Mouse (Mus musculus): ENCODE data around the gene Dmrtb1.
A peak's percentile ranks its signal among the peaks of the same experiment; 100 is the strongest.

Dmrtb1 gene

DNA sequence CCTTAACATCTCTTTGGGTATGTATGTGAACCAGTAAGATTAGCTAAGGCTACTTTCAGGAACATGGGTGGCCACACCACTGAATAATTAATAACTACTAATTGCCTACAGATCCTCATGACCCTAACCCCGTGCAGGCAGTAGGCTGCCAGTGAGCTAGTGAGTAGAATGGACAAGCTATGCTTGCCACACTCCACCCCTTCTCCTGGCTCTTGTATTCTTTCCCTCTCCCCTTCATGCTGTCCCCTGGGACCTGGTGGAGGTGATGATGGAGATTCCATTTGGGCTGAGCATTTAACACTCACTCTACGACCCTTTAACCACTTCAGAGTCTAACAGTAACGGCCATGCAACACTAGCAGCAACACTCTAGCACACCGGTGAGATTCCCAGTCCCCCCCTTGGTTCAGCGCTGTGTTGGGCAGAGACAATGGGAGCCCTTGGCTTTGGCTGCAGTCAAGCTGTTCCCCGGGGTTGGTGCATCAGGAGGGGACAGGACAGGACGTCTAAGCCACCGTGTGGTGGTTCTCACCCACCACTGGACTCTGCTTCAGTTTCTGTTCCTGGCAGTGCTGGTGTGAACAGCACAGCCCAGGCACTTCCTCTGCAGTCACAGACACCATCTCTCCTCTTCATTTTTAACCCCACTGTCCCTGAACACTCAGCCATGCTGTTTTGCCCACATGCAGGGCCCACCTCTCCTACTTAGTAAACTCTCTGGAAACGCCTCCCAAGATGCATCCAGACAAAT is 2.8 kb downstream of the Dmrtb1 start:
- no peak for DNase-seq (ENCODE audit: low read depth)

DNA sequence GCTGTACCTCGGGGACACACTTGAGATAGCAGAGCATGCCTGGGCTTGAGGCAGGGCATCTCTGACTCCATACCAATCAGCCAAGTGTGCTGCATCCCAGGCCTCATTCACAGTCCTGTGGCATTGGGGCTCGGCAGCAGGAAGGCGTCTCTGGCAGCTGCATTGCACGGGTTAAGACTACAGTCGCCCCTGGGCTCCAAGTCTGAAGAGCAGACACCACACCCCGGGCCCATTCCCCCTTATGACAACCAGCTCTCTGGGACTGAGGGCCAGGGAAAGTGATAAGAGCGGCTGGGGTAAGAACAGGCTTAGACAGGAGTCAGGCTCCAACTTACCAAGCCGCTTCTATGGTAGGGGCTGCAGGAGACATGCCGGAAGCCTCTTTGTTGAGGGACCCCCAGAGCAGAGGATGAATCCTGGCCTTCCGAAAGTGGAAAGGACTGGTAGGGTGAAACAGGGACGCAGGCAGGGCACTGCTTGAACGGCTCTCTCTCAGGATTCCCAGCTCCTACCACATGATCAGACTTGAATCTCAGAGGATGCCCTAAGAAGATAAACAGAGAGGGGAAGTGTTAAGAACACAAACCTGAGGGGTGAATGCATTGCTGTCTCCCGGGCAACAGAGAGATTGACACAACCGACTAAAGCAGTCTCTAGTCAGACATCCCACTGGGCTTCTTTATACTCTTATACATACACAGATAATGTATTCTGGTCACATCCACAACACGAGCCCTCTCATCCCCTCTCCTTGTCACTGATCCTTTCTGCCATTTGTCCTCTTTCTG is 3.5 kb downstream of the Dmrtb1 start:
- no peak for DNase-seq (ENCODE audit: low read depth)

DNA sequence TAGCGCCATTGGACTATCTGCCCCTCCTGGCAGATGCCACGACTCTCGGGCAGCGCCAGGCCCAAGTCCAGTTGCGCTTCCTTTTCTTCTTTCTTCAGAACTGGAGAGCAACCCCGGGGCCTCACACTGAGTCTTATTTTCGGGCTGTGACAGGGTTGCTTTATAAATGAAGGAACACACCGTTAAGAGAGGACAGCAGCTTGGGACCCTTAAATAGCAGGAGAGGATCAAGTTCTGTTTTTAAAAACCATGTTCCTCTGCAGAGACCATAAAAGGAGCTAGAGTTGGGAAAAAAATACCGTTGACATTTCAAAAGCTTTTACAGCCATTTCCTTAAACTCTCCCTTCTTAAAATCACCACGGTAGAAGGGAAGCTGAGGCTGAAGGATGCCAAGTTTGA is 8.4 kb downstream of the Dmrtb1 start:
- no peak for DNase-seq (ENCODE audit: low read depth)

DNA sequence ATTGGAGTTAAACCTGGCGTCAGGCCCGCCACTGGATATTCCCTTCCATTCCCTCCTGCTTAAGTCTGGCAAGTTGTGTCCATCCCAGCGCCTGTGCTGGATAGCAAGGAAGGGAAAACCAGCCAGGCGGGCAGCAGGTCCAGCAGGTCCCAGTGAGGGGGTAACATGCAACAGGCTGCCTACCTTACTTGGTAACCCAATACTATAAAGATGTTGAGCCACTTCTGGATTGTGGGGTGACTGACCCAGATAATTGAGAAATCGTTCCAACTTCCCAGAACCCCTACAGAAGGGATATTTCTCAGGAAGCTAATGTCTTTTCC is 9.7 kb downstream of the Dmrtb1 start:
- DNase-seq (ENCODE audit: low read depth): no peak

DNA sequence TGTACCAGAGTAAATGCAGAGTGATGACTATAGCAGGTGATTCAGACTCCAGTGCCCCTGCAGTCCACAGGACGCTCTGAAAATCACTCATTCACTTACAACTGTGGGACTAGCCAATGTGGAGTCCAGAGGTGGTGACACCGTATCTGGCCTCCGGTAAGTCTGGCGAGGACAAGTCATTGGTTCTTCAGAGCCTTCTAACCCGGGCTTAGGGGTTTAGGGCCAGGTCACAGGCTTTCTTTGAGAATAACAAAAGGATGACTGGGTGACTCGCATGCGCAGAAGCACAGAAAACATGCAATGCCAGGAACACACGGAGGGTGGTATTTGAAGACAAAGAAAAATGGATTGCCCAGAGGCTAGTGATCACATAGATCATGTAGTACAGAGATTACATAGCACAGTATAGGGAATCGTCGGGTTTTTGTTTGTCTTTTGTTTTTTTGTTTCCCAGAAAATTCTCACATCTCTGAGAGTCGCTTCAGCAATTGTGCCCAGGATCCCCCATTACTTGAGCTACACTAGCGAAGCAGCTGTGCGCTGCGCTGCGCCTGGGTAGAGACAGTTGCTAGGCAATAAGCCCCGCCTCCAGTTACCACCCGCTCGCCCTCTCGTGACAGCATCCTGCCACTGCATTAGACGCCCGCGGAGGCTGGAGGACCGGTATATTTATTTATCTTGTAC is 10.2 kb downstream of the Dmrtb1 start:
- DNase-seq (ENCODE audit: low read depth): peak; percentile 27

DNA sequence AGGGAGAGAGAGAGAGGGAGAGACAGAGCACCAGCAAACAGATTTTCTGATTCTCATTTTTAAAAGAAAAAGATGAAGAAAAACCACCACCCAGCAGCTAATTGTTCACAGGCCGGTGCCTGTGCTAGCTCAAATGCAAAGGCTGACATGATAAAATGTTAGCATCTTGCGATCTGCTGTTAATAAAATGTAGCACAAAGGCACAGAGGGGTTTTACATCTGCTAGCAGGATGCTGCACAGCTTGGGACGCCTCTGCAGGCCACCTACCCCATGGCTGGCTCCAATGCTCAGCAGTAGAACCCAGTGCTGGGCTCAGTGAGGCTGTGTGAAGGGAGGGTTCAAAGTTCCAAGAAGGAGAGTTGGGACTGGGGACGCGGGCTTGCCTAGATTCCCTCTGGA is 13.3 kb downstream of the Dmrtb1 start:
- DNase-seq (ENCODE audit: low read depth): no peak

DNA sequence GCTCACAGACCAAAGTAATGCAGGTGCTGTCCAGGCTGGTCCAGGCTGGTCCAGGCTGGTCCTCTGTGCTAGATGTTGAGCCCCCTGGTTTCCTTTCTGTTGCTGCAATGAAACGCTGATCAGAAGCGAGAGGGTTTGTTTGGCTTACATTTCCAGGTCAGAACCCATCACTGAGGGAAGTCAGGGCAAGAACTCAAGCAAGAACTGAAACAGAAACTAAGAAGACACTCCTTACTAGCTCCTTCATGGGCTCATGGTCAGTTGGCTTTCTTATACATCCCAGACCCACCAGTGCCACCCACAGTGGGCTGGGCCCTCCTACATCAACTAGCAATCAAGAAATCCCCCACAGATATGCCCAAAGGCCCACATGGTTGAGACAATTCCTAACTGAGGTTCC is 15.5 kb downstream of the Dmrtb1 start:
- no peak for DNase-seq (ENCODE audit: low read depth)

DNA sequence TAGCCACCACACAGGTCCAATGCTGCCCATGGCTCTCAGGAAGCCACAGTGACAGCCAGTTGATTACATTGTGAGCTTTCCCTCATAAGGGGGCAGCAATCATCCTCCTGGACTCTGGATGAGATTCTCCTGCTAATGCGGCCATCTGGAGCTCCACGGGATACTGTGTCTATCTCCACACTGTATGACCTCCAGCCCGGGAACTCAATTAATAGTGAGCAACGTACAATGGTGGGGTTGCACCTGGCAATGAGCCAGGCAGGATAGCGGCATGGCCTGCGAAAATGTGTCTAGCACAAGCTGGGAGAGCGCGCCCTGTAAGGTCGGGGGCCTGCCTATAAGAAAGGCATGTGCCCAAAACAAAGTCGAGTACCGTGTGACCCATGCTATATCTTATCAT is 23.4 kb downstream of the Dmrtb1 start:
- DNase-seq (ENCODE audit: low read depth): no peak

DNA sequence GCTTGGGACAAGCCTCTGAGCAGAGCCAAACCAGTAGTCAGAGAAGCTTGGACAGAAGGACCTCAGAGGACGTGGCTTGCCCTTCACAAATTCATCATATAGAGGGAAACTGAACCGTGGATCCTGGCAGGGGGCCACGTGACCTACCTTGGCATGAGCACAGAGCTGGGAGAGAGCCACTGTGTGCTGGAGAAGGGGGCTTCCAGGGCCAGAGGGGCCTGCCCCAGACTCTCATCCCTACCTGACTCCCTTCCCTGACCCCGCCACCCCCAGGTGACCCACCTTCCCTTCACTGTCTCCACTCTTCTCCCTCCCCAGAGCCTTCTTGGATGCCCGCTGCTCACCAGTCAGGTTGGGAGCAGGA is 30.8 kb downstream of the Dmrtb1 start:
- no peak for DNase-seq (ENCODE audit: low read depth)

DNA sequence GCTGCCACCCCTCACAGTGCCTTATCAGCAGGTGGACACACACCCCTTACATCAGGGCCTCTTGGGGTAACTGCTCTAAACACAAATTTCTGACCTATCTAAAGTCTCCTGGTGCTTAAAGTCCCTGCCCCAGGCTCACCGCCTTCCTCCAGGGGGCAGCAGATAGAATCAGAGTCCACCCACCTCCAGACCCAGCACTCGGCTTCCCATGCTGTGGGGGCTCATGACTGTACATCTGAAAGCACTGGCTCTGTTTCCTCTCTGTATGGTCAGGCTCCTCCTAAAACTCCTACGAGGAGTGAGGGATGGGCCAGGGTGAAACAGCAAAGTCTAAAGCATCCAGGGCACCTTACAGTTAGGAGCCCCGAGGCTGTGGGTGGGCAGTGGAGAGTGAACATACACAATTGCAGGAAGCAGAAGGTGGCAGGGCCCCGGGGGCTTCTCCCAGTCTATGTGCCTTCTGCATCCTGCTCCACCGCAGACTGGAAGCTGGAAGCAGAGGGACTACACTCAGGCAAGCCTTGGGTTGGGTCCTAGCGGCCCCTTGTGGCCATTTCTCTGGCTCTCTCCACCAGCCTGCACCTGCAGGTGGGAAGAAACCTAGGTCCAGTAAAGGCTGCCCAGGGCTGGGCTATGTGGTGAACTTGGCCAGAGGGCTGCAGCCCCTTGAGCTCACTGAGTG is 31.3 kb downstream of the Dmrtb1 start:
- DNase-seq (ENCODE audit: low read depth): peak; percentile 58

DNA sequence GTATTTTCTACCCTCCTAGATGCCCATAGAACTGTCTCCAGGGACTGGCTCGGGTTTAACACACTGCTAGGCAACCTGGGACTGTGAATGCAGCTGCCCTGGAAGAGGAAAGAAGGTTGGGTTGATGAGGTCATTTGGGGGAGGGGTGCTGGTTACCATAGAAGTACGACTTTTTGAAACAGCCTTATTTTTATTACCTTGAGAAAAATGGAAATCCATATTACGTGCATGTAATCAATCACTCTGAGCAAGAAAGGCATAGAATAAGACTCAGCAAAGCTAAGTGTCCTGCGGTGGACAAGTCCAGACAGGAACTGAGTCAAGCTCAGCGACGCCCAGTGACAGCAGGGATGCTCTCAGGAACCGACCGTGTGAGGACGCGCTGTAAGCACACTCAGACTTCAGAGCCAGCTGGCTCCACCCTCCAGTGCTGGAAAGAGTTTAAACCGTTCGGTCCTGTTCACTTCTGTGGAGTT is 33.0 kb downstream of the Dmrtb1 start:
- no peak for DNase-seq (ENCODE audit: low read depth)

DNA sequence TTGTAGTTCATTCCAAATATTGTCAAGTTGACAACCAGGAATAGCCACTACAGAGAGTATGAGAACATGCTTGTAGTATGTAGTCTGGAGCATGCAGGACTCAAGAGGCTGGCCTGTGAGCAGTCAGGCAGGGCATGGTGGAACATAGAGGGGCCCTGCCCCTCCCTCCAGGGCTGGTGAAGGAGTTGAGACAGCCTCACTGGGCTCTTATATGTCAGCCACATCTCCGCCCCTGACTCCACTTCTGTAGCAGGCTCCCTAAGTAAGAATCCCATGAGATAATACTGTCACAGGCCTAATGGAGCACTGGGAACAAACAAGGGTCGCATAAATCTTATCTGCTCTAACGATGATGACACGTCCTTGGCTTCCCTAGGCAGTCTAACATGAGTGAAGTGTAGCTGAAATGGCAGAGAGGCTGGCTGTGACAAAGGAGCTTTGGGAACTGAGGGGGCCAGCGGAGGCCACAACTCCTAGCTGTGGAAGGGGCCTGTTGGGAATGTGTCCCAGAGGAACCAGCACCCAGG is 35.0 kb downstream of the Dmrtb1 start:
- DNase-seq (ENCODE audit: low read depth): no peak

DNA sequence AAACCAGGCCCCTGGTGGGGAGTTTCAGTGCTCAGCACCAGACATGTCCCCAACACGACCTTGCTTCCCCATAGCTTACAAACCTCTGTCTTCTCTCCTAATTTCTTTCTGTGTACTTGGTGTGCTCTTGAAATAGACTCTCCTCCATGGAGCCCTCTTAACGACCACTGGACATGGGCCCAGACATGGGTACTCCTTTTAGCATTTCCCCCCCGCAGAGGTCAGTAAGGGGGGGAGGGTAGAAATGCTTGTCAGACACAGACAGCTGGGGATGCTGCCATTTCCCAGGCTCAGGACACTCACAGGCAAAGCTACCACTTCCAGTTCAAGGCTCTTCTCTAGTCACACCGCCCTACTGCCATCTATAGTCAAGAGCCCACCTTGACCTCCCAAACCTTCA is 42.4 kb downstream of the Dmrtb1 start:
- DNase-seq (ENCODE audit: low read depth): no peak

DNA sequence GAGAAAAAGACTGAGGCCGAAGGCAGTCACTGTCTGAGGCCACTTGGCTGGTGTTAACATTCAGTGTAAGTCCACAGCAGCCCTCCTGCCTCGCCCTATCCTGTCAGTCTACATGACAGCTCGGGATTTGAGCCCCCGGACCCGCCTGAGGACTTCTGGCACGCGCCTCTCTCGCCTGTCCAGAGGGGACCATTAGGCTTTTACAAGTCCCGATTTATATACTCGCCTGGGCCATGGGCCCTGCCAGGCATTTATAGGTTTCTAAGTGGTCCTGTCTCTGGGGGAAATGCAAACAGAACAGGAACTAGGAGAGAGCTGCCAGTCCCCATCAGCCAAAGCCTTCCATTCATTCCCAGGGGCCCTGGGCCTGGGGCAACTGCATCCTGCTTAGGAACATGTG is 45.7 kb downstream of the Dmrtb1 start:
- no peak for DNase-seq (ENCODE audit: low read depth)

DNA sequence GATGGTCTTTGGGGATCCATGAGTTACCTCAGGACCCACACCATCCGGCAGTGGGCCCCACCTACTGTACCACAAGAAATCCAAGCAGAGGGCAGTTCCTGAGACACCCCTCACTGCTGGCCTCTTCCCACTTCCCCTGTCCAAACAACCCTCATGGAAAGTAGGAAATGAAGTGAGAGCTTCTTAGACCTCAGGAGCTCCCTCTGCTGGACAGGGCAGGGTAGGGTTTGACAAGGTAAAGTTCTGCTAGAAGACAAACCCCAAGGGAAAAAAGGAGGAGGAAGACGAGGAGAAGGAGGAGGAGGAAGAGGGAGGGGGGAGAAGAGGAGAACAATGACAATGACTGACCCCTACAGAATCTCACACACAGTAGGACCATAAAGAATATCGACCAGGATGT is 46.4 kb downstream of the Dmrtb1 start:
- no peak for DNase-seq (ENCODE audit: low read depth)

DNA sequence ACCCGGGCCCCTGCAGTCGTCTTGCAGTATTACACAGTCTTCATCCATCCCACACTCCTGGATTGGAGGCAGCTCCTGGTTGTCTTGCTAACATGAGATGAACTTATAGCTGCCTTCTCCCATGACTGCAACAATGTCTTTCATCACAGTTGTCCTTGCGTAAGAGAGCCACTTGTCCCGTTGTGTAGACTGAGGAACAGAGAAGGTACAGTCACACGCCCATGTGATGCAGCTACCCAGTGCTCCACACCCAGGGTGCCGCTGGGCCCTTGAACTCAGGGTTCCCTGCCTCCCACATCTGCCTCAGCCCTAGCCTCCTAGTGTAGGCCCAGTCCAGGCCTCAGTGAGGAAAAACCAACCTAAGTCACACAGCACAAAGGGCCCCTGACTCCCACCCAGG is 47.9 kb downstream of the Dmrtb1 start:
- no peak for DNase-seq (ENCODE audit: low read depth)

DNA sequence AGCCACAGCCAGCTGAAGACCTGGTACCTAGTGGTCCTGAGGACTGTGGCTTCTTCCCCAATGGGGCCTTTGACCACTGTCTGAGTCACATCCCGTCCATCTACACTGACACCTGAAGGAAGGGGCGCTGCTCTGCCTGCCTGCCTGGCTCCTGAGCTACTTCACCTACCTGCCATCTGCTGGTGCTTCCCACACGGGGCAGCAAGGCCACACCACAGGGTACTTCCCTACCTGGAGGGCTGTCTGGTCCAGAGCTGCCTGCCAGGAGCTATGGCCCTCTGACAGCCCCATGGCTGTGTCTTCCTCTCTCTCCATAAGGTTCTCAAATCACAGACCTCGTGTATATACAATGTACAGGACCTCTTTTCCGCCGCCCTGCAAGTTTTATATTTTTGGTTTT is 49.4 kb downstream of the Dmrtb1 start:
- DNase-seq (ENCODE audit: low read depth): no peak

DNA sequence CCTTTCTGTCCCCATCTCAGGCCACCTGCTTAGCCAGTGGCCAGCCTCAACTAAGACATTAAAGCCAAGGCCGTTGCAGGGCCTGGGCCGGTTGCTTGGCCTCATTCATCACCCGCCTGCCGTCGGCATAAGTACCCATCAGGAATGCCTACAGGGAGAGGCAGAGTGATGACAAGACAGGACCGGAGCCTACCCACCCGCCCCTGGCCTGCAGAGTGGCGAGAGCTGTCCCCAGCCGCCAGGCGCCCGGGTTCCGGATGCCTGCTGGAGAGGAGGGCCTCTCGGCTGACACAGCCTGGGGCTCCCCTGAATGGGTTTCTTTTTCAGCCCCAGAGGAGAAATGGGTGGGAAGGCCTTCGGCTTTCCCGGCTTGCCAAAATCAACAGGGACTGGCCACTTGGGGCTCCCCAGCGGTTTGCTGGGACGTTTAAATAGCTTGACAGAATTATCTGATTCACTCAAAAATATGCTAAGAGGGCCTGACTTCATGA is 55.1 kb downstream of the Dmrtb1 start:
- DNase-seq (ENCODE audit: low read depth): peak; percentile 81

DNA sequence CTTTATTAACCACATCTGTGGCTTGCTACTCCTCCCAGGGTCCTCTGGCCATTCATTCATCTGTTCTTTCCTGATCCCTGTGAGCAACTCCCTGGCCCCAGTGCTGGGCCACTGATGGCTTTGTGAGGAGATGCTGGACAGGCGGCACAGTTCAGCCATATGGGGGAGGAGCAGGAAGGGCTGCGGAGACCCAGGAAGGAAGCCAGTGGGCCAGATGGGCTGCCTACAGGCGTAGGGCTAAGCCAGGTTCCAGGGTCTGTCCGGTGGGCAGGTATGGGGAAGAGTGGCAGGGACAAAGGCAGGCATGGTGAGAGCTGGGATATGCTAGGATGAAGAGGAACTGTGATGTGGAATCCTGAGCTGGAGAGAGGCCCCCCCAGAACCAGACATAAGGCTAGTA is 55.8 kb downstream of the Dmrtb1 start:
- no peak for DNase-seq (ENCODE audit: low read depth)

All from fibroblast of lung, adult 2 months (primary cell).